Mouse (Mus musculus) erythroblast, adult 5-6 weeks (primary cell): Measurements from ENCODE around the gene Mtmr2. TPM values are rescaled to one million over a fixed set of nuclear protein-coding genes. Genes with fewer than 3 reads are reported as not detected.

Experiments
- ATAC-seq: replicated peaks from 2 replicates; pipeline ENCODE4 v1.8.0; 2016; ENCODE audit warnings: moderate number of reproducible peaks, mild to moderate bottlenecking, moderate TSS enrichment, inconsistent platforms; ENCODE audit not compliant: poor library complexity, low FRiP score, severe bottlenecking
- total RNA-seq, 2 experiments: library from RNA; stranded (forward) in 1 of 2; stranded (reverse) in 1 of 2; fragments of 150-400 nt in 1 of 2; fragments of 200-764, 138-1000 nt in 1 of 2; gene quantifications; 2 replicates each; pipeline versions ENCODE4 v1.2.3 to v1.2.4; 2015 to 2017; ENCODE audit warnings: low replicate concordance in 2 of 2

Mtmr2 gene
- total RNA-seq, 2 experiments from 2014 or later, result 6.6 to 6.9 TPM

DNA sequence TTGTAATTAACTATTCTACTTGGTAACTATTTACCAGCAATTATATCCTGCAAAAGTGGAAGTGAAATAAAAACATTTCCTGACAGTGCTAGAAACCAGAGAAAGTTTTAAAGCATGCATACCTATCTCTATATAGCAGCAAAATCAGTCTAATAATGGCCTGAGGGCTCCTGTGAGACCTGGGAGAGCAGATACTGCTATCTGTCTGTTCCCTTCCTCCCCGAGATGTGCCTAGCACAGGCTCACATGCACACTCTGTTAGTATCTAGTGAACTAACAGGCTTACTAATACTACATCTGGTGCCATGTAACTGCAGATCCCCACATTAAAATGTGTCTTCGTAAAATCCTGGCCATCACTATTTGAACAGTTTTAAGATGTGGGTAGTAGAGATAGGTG, 46.5 kb downstream of the Mtmr2 start:
- no peak for ATAC-seq

GRCm38 (mm10) chr9:13804480-13804879, 56.3 kb downstream of the Mtmr2 start:
- ATAC-seq, result no peak

DNA sequence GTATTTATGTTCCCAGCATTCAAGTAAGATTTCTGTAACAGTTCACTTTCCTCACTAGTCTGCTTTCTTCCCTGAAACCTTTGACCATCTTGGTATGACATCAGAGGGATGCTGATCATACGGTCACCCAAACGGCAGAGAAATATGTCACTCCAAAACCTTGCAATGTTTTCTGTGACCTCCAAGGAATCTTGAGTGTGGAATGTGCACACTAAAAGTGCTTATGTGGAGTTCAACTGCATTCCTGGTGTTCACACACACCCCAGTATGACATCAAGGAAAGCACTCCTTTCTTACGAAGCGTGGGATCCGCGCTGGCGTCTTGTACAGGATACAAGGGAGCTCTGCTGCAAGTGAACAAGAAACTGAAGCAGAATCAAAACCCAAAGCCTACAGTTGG, 58.6 kb downstream of the Mtmr2 start:
- ATAC-seq, result no peak

DNA sequence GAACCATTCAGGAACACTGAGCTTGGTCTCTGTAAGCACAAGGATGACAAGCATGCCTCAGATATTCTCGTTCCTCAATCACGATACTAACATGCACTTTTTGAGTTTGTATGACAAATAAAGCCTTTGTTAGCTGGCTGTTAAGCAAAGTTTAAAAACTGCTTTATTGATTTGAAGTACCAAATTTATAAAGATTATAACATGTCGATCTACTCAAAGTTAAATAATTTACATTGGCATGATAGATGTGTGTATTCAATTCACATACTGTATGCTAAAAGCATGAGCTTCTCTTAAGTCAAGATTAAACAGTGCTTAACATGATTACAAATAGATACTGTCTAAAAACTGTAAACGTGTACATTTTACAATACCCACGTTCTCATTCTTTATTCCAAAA, 59.4 kb downstream of the Mtmr2 start:
- no peak for ATAC-seq

GRCm38 (mm10) chr9:13809937-13810336, 61.7 kb downstream of the Mtmr2 start:
- ATAC-seq, result no peak

GRCm38 (mm10) chr9:13818369-13818768, 70.2 kb downstream of the Mtmr2 start:
- ATAC-seq, result no peak

DNA sequence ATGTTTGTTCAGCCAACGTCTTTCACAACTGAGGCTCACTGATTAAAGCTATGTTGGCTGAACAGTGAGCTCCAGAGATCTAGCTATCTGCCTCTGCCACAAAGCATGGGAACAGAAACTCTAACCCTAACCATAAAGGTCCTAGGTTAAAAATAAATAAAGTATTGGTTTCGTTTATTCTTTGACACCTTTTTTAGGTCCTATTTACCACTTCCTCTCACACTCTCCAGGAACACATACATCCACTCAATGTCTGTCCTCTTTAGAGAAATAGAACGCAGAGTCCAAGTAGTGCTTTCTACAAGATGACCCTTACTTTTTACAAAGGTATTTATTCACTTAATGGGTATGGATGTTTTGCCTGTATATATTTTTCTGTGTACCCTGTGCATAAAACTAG, 72.6 kb downstream of the Mtmr2 start:
- ATAC-seq, result no peak

DNA sequence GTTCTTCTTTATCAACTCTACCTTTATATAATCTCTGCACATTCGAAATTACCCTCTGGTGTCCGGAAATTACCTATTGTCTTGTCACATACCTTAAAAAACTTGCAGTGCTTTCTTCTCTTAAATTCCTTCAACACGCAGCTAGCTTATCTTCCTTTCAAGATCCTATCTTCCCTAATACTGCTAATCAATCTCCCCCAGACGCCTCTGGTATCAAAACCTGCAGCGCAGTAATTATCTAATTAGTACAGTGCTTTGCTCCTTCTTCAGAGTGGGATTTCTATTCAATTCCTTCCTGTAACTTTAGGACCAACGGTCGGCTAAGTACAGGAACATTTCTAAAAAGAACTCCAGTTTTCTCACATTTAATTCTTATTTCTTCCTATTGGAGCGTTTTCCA, 77.7 kb downstream of the Mtmr2 start:
- no peak for ATAC-seq

DNA sequence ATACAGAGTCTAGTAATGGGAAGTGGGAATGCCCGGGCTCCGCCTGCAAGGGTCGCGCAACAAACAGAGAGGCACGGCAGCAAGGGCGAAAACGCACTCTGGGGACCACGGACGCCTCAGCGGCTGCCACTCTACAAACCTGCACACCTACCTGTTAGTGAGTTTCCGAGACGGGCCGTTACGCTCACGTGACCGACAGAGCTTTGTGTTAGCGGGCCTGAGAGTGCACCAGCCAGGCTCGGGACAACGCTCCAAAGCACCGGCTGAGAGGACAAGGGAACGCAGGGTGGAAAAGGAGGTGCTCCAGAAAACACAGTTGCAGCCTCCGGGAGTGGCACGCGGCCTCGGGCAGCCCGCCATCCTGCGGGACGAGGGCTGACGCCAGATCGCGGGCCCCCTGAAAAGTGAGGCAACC, 78.2 kb downstream of the Mtmr2 start:
- peak; percentile 31 for ATAC-seq

- ATAC-seq, result peak; percentile 86
Observed at GRCm38 (mm10) chr9:13826832-13827405, 78.7 kb downstream of the Mtmr2 start, which contains the start of gene Cep57. TSS of gene Cep57 (minus strand) at chr9:13827107.

DNA sequence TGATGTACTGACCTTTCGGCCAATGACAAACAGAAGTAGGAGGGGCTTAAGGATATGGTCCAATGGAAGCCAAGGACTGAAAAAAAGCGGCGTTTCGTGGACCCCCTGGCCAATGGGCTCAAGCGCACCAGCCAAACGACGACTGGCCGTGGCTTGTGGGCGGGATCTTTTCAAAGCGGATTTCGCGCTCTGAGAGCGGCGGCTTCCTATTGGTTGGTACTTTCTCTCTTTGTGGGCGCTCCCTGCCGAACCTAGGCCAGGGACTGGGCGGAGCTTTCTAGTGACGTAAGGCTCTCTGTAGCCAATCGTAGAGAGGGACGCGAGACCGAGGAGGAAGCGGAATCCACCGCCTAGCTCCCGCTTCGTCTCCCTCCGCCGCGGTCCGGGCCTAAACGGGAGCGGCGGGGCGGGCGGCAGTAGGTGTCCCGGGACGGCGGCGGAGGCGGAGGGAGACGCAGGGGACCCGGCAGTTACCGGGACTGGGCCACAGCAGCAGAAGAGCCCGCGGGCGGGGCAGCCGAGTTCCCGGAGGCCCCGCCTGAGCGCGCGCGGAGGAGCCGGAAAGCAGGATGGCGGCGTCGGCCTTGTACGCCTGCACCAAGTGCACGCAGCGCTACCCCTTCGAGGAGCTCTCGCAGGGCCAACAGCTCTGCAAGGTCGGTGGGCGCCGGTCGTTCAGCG, 79.3 kb downstream of the Mtmr2 start, which contains the start of gene Fam76b:
TSS of gene Fam76b (plus strand) at position 311 of the 681 bp plus-strand sequence.
- ATAC-seq, result peak; percentile 84

- ATAC-seq, result peak; percentile 38
Observed at GRCm38 (mm10) chr9:13828087-13828441, 79.9 kb downstream of the Mtmr2 start.

- no peak for ATAC-seq
Observed at GRCm38 (mm10) chr9:13835256-13835655, 87.0 kb downstream of the Mtmr2 start.

GRCm38 (mm10) chr9:13836726-13837125, 88.5 kb downstream of the Mtmr2 start:
- ATAC-seq, result no peak

- ATAC-seq, result no peak
Observed at GRCm38 (mm10) chr9:13847591-13847990, 99.4 kb downstream of the Mtmr2 start.

DNA sequence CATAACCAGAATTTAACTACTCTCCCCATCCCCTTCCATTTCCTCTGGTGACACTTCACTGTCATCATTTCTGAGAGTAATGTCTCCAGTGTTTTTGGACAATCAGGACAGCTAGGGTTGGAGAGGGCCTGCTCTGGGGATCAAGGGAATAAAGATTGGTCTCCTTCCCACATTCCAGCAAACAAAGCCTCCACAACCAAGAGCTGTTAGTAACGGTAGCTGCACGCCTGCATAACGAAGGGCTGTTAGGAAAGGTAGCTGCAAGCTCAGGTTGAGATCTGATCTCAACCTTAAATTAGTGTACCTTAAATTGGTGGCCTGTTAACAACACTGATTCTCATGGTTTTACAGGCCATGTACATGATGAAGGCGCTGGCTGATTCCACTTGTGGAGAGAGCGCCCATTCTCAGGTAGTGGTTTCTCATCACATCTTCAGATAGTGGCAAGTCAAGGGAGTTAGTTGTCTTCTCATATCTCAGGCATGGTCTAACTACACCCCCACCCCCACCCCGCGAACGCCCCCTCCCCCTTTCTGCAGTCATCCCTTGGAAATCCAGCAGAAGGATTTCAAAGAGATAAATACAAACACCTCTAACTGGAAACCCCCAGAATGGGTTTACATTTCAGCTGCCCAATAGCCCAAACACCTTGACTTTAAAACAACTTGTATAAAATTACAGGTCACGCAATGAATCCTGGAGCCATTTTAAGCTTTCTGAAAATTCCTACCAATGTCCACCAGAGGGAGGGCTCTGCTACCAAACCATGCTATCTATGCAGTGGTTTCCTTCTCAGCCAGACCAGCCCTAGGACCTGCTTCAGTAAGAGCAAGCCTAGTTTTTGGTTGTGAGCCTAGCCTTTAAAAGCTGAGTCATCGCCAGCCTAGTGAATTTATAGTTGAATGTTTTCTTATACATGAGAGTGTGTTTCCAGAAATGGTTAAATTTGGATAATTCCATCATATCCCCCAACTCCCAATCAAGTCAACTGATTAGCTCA, 100.6 kb downstream of the Mtmr2 start:
- ATAC-seq, result 0 out of 2 replicates have a peak, but pooled peaks have one; percentile 60

DNA sequence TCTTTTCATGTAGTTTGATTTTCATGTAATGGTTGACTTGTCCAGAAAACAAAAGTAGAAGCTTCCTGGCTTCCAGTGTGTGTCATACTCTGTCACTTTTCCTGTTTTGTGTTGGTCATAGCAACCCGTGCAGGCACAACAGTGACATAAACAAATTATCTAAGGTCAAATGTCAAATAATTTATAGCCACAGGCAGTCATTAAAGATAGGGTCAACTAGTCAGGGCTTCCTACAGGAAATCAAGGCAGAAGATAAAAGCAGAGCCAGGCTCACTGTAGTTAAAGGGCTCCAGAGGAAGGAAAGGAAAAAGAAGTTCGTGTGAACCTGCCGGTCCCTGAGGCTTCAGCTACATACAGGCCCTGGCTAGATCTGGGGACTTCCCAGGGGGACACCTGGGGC, 105.7 kb downstream of the Mtmr2 start:
- no peak for ATAC-seq
